Mouse (Mus musculus) adrenal gland, postnatal 25 days (tissue): Measurements from ENCODE around the gene A530016L24Rik. TPM values are rescaled to one million over a fixed set of nuclear protein-coding genes. Genes with fewer than 3 reads are reported as not detected.

ENCODE experiments used
- total RNA-seq: library from RNA; stranded (reverse); gene quantifications from 2 replicates; pipeline ENCODE4 v1.2.3, GENCODE M21; 2021

The A530016L24Rik gene
- total RNA-seq, 1 experiment from 2014 or later: 19.5 TPM

Other genes with a start within 250 kb of the A530016L24Rik start
- 5.8 and 5.9 TPM in 2 replicates for gene Tmem179, start 27.3 kb downstream of the A530016L24Rik start, total RNA-seq
- gene Inf2, start 99.3 kb downstream of the A530016L24Rik start, total RNA-seq: 32.6 and 34.1 TPM in 2 replicates
- gene Adssl1, start 130.6 kb downstream of the A530016L24Rik start, total RNA-seq: 17.8 and 21.0 TPM in 2 replicates
- gene Siva1, start 155.2 kb downstream of the A530016L24Rik start, total RNA-seq: 34.8 and 46.0 TPM in 2 replicates
- gene Akt1, start 185.4 kb downstream of the A530016L24Rik start, total RNA-seq: 395 and 413 TPM in 2 replicates
- 7.9 and 12.8 TPM in 2 replicates for gene Zbtb42, start 189.4 kb downstream of the A530016L24Rik start, total RNA-seq
- 42.4 and 58.1 TPM in 2 replicates for gene Cep170b, start 231.0 kb downstream of the A530016L24Rik start, total RNA-seq